In genomic region chr10:40041339-40041738, GRCm38 (mm10) we compare ENCODE assay signal across 9 mouse cellular contexts. TPM values are rescaled to one million over a fixed set of nuclear protein-coding genes. Genes with fewer than 3 reads are reported as not detected.
DNase-seq lines count a peak whose midpoint lies in the region; ATAC-seq and TF ChIP-seq lines count a peak whose summit lies in the region.
"Had no signal": no experiment of that assay in that cellular context is flagged by ENCODE, and none has a peak within 500 bp of the region (broad histone marks: within the 10 kb centered on the region; RNA-seq: fewer than 3 reads in every experiment).

No protein-coding gene starts in this region.

- H3K4me2 ChIP-seq in liver, embryonic 16.5 days (ENCODE audit: low read depth, low read length): no peak overlapping the region
- H3K4me2 ChIP-seq: embryonic facial prominence, embryonic 15.5 days; heart, embryonic 13.5 days had no signal

- H3K4me1 ChIP-seq in liver, embryonic 16.5 days (ENCODE audit: control insufficient read depth, low read depth, low read length): no peaks in the 10 kb centered on the region; the same call in 1 of the 2 replicates
- H3K4me1 ChIP-seq: heart, embryonic 13.5 days had no signal

- DNase-seq in layer of hippocampus, adult 2 months (ENCODE audit: low spot score in 2 of 2): no peak
- no peak for DNase-seq in layer of hippocampus, adult 18-20 months (ENCODE audit: low spot score in 2 of 2)
- DNase-seq in NIH3T3 (ENCODE audit: low read depth): peak; percentile 37
- peak; percentile 50 for DNase-seq in embryo, embryonic 10.5 days (ENCODE audit: low spot score)
- no peak for DNase-seq in spleen, postnatal 36 days (ENCODE audit: low spot score in 2 of 2)
- no peak for DNase-seq in cerebellum, adult 11 months

- H3K4me3 ChIP-seq in layer of hippocampus, adult 2 months: no peak overlapping the region
- no peak overlapping the region for H3K4me3 ChIP-seq in liver, embryonic 16.5 days (ENCODE audit: low read depth, low read length)
- H3K4me3 ChIP-seq: embryonic facial prominence, embryonic 15.5 days; heart, embryonic 13.5 days had no signal

- peak; percentile 63 for TF ChIP-seq CTCF in layer of hippocampus, adult 2 months (conservative IDR thresholded peaks at IDR 0.05)

- no peaks in the 10 kb centered on the region for H3K27me3 ChIP-seq in liver, embryonic 16.5 days (ENCODE audit: control insufficient read depth, insufficient read depth, low read depth, low read length)
- H3K27me3 ChIP-seq: embryonic facial prominence, embryonic 15.5 days; heart, embryonic 13.5 days had no signal

- peaks cover 16% of the 10 kb centered on the region for H3K36me3 ChIP-seq in liver, embryonic 16.5 days (ENCODE audit: control insufficient read depth, insufficient read depth)
- H3K36me3 ChIP-seq: embryonic facial prominence, embryonic 15.5 days had no signal

- no peak overlapping the region for H3K9ac ChIP-seq in liver, embryonic 16.5 days (ENCODE audit: low read depth, low read length)
- H3K9ac ChIP-seq: embryonic facial prominence, embryonic 15.5 days; heart, embryonic 13.5 days had no signal

- 53% methylated on average over 4 of the region's 4 CpGs for WGBS in liver, embryonic 16.5 days (ENCODE audit: insufficient replicate concordance)

- 0 out of 2 replicates have a peak, but pooled peaks have one; percentile 54 for ATAC-seq in liver, embryonic 16.5 days (ENCODE audit: low read depth)

- H3K27ac ChIP-seq in layer of hippocampus, adult 2 months: no peak overlapping the region
- H3K27ac ChIP-seq in liver, embryonic 16.5 days (ENCODE audit: low read length): no peak overlapping the region
- H3K27ac ChIP-seq: embryonic facial prominence, embryonic 15.5 days; heart, embryonic 13.5 days had no signal

- H3K9me3 ChIP-seq in liver, embryonic 16.5 days (replicated peaks; ENCODE audit: control insufficient read depth, low read length): no peaks in the 10 kb centered on the region
- H3K9me3 ChIP-seq: embryonic facial prominence, embryonic 15.5 days; heart, embryonic 13.5 days had no signal

RNA-seq across cellular contexts. Expression of gene Mfsd4b1, which starts 16.3 kb away (rescaled TPM):
- total RNA-seq in layer of hippocampus, adult 2 months (2021): 1 to 10 TPM; 1.2 to 1.7 TPM
- 1 to 10 TPM in 1 of 2 experiments, under 1 TPM in 1; 0.74 to 1.6 TPM for total RNA-seq in layer of hippocampus, adult 18-20 months (2021)
- 0.68 and 0.74 TPM in 2 replicates for polyA plus RNA-seq in liver, embryonic 16.5 days (2015; fragmentation: Nextera tagmentation; extraction: Ambion mirVana)

RNA-seq across cellular contexts. Expression of gene Mfsd4b5, which starts 54.9 kb away (rescaled TPM):
- total RNA-seq in layer of hippocampus, adult 2 months (2021): under 1 TPM; 0.29 to 0.67 TPM
- total RNA-seq in layer of hippocampus, adult 18-20 months (2021): under 1 TPM; 0.20 to 0.43 TPM
- polyA plus RNA-seq in liver, embryonic 16.5 days (2015; fragmentation: Nextera tagmentation; extraction: Ambion mirVana): 0.11 TPM in 2 replicates
- polyA plus RNA-seq: heart, embryonic 13.5 days had no signal

Comparison
In these comparisons a context has a peak if more than half of its experiments do, and no peak if none do; other contexts are left out.
1. DNase-seq: peak in NIH3T3 (single experiment) and embryo, embryonic 10.5 days (single experiment); none in layer of hippocampus, adult 2 months (0 of 2), layer of hippocampus, adult 18-20 months (0 of 2), spleen, postnatal 36 days (0 of 2) and cerebellum, adult 11 months (single experiment).